Mouse (Mus musculus) spleen, adult 2 months (tissue): ENCODE results near the gene Hyou1. TPM values are rescaled to one million over a fixed set of nuclear protein-coding genes. Genes with fewer than 3 reads are reported as not detected.

Experiments
- DNase-seq, 2 experiments: peaks; one replicate each; pipeline versions ENCODE4 v3.0.0 to v3.0.0-alpha.2; 2012 to 2021; ENCODE audit warnings: low spot score in 2 of 2, low read depth in 1 of 2
- H3K27ac ChIP-seq: fragments of 200-500 bp; 2 replicates; pipeline ENCODE4 v1.5.1; 2012; ENCODE audit warnings: low read length, inconsistent platforms; ENCODE audit not compliant: insufficient read depth
- H3K27me3 ChIP-seq: fragments of 200-500 bp; 2 replicates; pipeline ENCODE4 v1.6.1; 2012; ENCODE audit warnings: mild to moderate bottlenecking, moderate library complexity, low read length, inconsistent platforms; ENCODE audit not compliant: control insufficient read depth, insufficient read depth
- H3K36me3 ChIP-seq: fragments of 200-500 bp; 2 replicates; pipeline ENCODE4 v1.6.1; 2012; ENCODE audit warnings: mild to moderate bottlenecking, low read length, inconsistent platforms; ENCODE audit not compliant: control insufficient read depth, insufficient read depth
- H3K4me1 ChIP-seq: fragments of 200-500 bp; 2 replicates; pipeline ENCODE4 v1.6.1; 2011; ENCODE audit warnings: inconsistent platforms; ENCODE audit not compliant: control insufficient read depth, insufficient read depth, insufficient read length
- H3K4me3 ChIP-seq: fragments of 200-500 bp; 2 replicates; pipeline ENCODE4 v1.5.1; 2011; ENCODE audit warnings: mild to moderate bottlenecking, inconsistent platforms; ENCODE audit not compliant: insufficient read depth, insufficient read length; ENCODE audit errors: extremely low read depth
- CTCF ChIP-seq: fragments of 200-500 bp; IDR thresholded peaks from 2 replicates; pipeline ENCODE4 v1.5.1; 2011; ENCODE audit warnings: mild to moderate bottlenecking, inconsistent platforms; ENCODE audit not compliant: insufficient read depth, insufficient read length, insufficient replicate concordance; ENCODE audit errors: extremely low read depth
- POLR2A ChIP-seq: fragments of 200-500 bp; IDR thresholded peaks from 2 replicates; pipeline ENCODE4 v1.6.1; 2011; ENCODE audit warnings: low read depth, low read length, inconsistent platforms
- WGBS: fragments of 180-500 bp; shearing (Covaris S2); methylation state at CpG from one replicate; pipeline ENCODE4 v1.1.7; 2018; 5-methylcytosine and 5-hydroxymethylcytosine counted together
- polyA plus RNA-seq: library from polyadenylated mRNA; depleted of rRNA; stranded (reverse); fragments of >200 nt; gene quantifications from 2 replicates; pipeline ENCODE4 v1.2.3, GENCODE M21; 2012

Hyou1 gene
- polyA plus RNA-seq, 1 experiment: 39.8 TPM

DNA sequence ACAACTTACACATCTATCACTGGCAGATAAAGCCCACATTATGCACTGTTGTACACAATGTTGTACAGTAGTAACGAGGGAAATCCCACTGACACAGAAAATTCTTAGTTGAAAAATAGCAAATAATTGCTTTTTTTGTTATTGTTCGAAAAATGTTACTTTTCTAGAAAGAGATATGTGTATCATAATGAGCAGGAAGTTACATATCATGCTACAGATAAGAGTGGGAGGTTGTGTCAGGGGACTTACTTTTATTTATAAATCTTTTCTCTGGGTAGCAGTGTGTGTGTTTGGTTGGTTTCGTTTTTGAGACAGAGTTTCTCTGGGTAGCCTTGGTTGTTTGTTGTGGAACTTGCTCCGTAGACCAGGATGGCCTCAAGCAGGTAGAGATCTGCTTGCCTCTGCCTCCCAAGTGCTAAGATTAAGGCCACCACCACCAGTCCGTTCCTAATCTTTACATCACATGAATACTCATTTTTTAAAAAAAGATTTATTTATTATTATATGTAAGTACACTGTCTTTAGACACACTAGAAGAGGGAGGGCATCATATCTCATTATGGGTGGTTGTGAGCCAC lies 1.0 kb upstream of the Hyou1 start:
- TF ChIP-seq POLR2A (no peak), CTCF (no peak)
- 56% methylated on average over 5 of the region's 5 CpGs for WGBS
- Histone ChIP-seq H3K27ac (peak overlapping the region; percentile 82; the same call in 1 of the 2 replicates), H3K27me3 (no peaks in the 10 kb centered on the region), H3K36me3 (peaks cover 14% of the 10 kb centered on the region), H3K4me1 (peaks cover 7% of the 10 kb centered on the region; the same call in 1 of the 2 replicates), H3K4me3 (peak overlapping the region; percentile 58; the same call in 1 of the 2 replicates)
- DNase-seq: no peak

DNA sequence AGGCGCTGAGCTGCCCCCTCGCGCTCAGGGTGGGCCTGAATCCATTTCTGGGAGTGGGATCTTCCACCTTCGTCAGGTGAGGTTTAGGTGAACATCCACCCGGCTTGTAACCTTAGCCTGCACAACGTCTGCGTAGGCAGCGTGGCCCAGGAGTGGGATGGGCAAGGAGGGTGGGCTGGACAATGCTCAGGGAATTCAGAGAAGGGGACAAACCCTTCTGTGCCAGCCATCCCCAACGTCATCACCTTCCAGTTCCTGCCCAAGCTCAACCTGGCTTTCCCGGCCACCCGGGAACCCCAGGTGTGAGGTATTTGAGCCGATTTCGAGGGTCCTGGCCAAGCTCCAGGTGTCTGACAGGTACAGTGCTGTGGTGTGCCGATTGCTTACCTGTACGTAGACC lies 572 bp downstream of the Hyou1 start:
- no peak for DNase-seq
- Histone ChIP-seq H3K36me3 (peaks cover 27% of the 10 kb centered on the region), H3K4me1 (peaks cover 7% of the 10 kb centered on the region; the same call in 1 of the 2 replicates), H3K27ac (peak overlapping the region; percentile 79), H3K4me3 (peak overlapping the region; percentile 92), H3K27me3 (no peaks in the 10 kb centered on the region)
- no peak for TF ChIP-seq POLR2A
- TF ChIP-seq CTCF: no peak
- WGBS: 6% methylated on average over 15 of the region's 15 CpGs

GRCm38 (mm10) chr9:44384596-44384995 lies 5.3 kb downstream of the Hyou1 start:
- peaks cover 7% of the 10 kb centered on the region; the same call in 1 of the 2 replicates for H3K4me1 ChIP-seq
- H3K27me3 ChIP-seq: no peaks in the 10 kb centered on the region
- H3K27ac ChIP-seq: no peak overlapping the region
- no peak for TF ChIP-seq CTCF
- no peak for TF ChIP-seq POLR2A
- peaks cover 58% of the 10 kb centered on the region for H3K36me3 ChIP-seq
- 97% methylated on average over 13 of the region's 13 CpGs for WGBS
- DNase-seq: no peak
- H3K4me3 ChIP-seq: no peak overlapping the region

- 85% methylated on average over 3 of the region's 3 CpGs for WGBS
- no peak overlapping the region for H3K27ac ChIP-seq
- H3K4me1 ChIP-seq: no peaks in the 10 kb centered on the region
- H3K27me3 ChIP-seq: no peaks in the 10 kb centered on the region
- H3K4me3 ChIP-seq: no peak overlapping the region
- H3K36me3 ChIP-seq: peaks cover 55% of the 10 kb centered on the region
- no peak for TF ChIP-seq CTCF
- no peak for TF ChIP-seq POLR2A
- DNase-seq: no peak
Measured at GRCm38 (mm10) chr9:44387221-44387620, 7.9 kb downstream of the Hyou1 start.

- 60% methylated on average over 8 of the region's 8 CpGs for WGBS
- peak in 1 of 2 experiments; percentile 56 for DNase-seq
- no peaks in the 10 kb centered on the region for H3K4me1 ChIP-seq
- no peaks in the 10 kb centered on the region for H3K27me3 ChIP-seq
- TF ChIP-seq CTCF (peak; percentile 70; the same call in 1 of the 2 replicates), POLR2A (no peak)
- peaks cover 40% of the 10 kb centered on the region for H3K36me3 ChIP-seq
- H3K4me3 ChIP-seq: no peak overlapping the region
- H3K27ac ChIP-seq: no peak overlapping the region
Measured at GRCm38 (mm10) chr9:44389273-44389672, 10.0 kb downstream of the Hyou1 start.

GRCm38 (mm10) chr9:44391466-44391865 lies 12.2 kb downstream of the Hyou1 start:
- WGBS: 39% methylated on average over 4 of the region's 4 CpGs
- no peak overlapping the region for H3K4me3 ChIP-seq
- H3K27me3 ChIP-seq: no peaks in the 10 kb centered on the region
- DNase-seq: peak in 1 of 2 experiments; percentile 76
- H3K27ac ChIP-seq: no peak overlapping the region
- TF ChIP-seq CTCF (peak; percentile 57; the same call in 1 of the 2 replicates), POLR2A (no peak)
- H3K4me1 ChIP-seq: no peaks in the 10 kb centered on the region
- peaks cover 23% of the 10 kb centered on the region for H3K36me3 ChIP-seq

DNA sequence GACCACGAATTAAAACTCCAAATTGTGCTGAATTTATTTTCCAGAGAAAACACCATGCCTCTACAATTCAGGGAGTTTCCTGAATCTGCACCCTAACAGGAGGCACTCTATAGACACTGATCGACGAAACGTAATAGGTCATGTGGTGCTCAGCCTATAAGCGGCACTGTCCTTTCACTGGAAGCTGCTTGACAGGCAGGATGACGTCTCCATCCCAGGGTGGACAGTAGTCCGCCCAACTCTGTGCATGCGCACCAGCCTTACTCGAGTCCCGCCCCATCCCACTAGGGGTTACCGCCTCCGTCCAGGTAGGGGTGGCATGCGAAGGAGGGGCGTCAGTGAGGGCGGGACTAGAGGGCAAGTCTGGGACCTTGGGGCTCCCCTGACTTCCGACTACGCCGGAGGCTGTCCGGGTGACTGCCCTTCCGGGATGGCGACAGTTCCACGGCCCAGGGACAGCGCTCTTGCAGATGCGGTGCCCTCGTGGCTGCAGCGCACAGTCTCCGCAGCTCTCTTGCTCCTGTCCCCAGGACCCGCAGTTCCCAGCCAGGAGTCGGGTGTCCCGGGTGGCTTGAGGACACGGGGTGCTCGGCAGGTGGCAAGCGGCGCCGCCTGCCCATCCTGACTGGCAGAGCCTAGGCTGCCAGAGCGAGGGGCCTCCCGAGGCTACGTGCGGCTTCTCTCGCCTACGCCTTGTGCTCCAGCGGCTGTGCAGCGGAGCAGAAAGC lies 17.6 kb downstream of the Hyou1 start, which contains the start of gene Slc37a4:
Gene Slc37a4, plus strand, starts transcription at position 169 of the 728 bp plus-strand sequence.
- Histone ChIP-seq H3K27ac (peak within 1 kb of the TSS; percentile 73), H3K4me3 (peak within 1 kb of the TSS; percentile 79), H3K36me3 (peaks cover 9% of the 10 kb centered on the region; the same call in 1 of the 2 replicates), H3K4me1 (peaks cover 3% of the 10 kb centered on the region; the same call in 1 of the 2 replicates), H3K27me3 (no peaks in the 10 kb centered on the region)
- under 1% methylated on average over 43 of the region's 43 CpGs for WGBS
- DNase-seq: peak; percentile 89 to 95
- TF ChIP-seq CTCF: no peak
- peak; percentile 91 for TF ChIP-seq POLR2A
